Mouse (Mus musculus) testis, adult 2 months (tissue): ENCODE results near the gene Ctdsp2.

Source experiments
- CTCF ChIP-seq: fragments of 200-500 bp; IDR thresholded peaks from 2 replicates; pipeline ENCODE4 v1.5.1; 2012; ENCODE audit warnings: low read depth, mild to moderate bottlenecking, inconsistent platforms, low read length, moderate library complexity; ENCODE audit not compliant: control insufficient read depth, insufficient read depth, insufficient replicate concordance
- POLR2A ChIP-seq: fragments of 200-500 bp; IDR thresholded peaks from 2 replicates; pipeline ENCODE4 v1.6.1; 2012; ENCODE audit warnings: low read depth, mild to moderate bottlenecking, inconsistent platforms, low read length, moderate library complexity; ENCODE audit not compliant: control insufficient read depth

- TF ChIP-seq CTCF (no peak), POLR2A (no peak)
Measured at GRCm38 (mm10) chr10:126980933-126981530, 2.5 kb downstream of the Ctdsp2 start.
